In the genomic region with DNA sequence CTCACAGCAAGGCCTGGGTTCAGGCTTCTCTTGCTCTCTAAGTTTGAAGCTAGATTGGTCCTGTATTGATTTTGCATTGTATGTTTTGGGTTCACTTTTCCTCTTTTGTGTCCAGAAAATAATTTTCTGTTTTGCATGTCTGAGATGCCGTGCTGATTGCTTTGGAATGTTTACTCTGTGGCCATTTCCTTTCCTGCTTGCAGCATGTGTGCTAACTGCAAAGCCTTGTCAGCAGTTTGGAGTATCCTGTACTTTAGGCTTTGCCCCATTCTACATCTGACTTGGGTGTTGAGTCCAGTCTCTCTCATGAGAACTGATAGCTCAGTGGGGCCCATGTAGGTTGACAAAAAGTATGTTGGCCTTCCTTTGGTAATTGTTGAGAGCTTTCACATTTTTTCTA, we compare ENCODE assay signal across 20 mouse cellular contexts. TPM values are rescaled to one million over a fixed set of nuclear protein-coding genes. Genes with fewer than 3 reads are reported as not detected.
DNase-seq lines count a peak whose midpoint lies in the region; ATAC-seq and TF ChIP-seq lines count a peak whose summit lies in the region.
"Had no signal": no experiment of that assay in that cellular context is flagged by ENCODE, and none has a peak within 500 bp of the region (broad histone marks: within the 10 kb centered on the region; RNA-seq: fewer than 3 reads in every experiment).

No protein-coding gene starts in this region.

- TF ChIP-seq CTCF in heart, postnatal 0 days (IDR thresholded peaks at IDR 0.05; ENCODE audit: low read depth) = no peak
- no peak for TF ChIP-seq CTCF in lung, postnatal 0 days (IDR thresholded peaks at IDR 0.05)
- no peak for TF ChIP-seq CTCF in lung, adult 2 months (IDR thresholded peaks at IDR 0.05; ENCODE audit: insufficient read depth, low read length)
- TF ChIP-seq CTCF in stomach, postnatal 0 days (IDR thresholded peaks at IDR 0.05; ENCODE audit: low read depth) = no peak

- H3K9me3 ChIP-seq in heart, postnatal 0 days (replicated peaks; ENCODE audit: control insufficient read depth, low read length) = no peaks in the 10 kb centered on the region
- H3K9me3 ChIP-seq in lung, postnatal 0 days (ENCODE audit: low read length) = no peaks in the 10 kb centered on the region
- H3K9me3 ChIP-seq in liver, embryonic 13.5 days (replicated peaks) = no peaks in the 10 kb centered on the region
- H3K9me3 ChIP-seq in stomach, postnatal 0 days (ENCODE audit: control insufficient read depth, low read length) = no peaks in the 10 kb centered on the region
- H3K9me3 ChIP-seq: embryonic facial prominence, embryonic 10.5 days; megakaryocyte, embryonic 14.5 days; midbrain, embryonic 15.5 days had no signal

- peaks cover 30% of the 10 kb centered on the region for H3K4me1 ChIP-seq in heart, postnatal 0 days (ENCODE audit: control insufficient read depth, insufficient read depth)
- H3K4me1 ChIP-seq in lung, postnatal 0 days (ENCODE audit: insufficient read depth, low read depth, low read length) = no peaks in the 10 kb centered on the region
- peaks cover 14% of the 10 kb centered on the region for H3K4me1 ChIP-seq in lung, adult 2 months (ENCODE audit: control insufficient read depth, insufficient read depth, low read length)
- peaks cover 76% of the 10 kb centered on the region for H3K4me1 ChIP-seq in liver, embryonic 13.5 days (replicated peaks)
- no peaks in the 10 kb centered on the region for H3K4me1 ChIP-seq in stomach, postnatal 0 days (replicated peaks; ENCODE audit: control insufficient read depth, insufficient read depth)

- H3K4me2 ChIP-seq in heart, postnatal 0 days (ENCODE audit: low read depth, low read length) = peak overlapping the region; percentile 5; the same call in 1 of the 2 replicates
- H3K4me2 ChIP-seq in lung, postnatal 0 days (replicated peaks; ENCODE audit: low read depth, low read length) = no peak overlapping the region
- H3K4me2 ChIP-seq in liver, embryonic 13.5 days = peak overlapping the region; percentile 37
- H3K4me2 ChIP-seq in stomach, postnatal 0 days (replicated peaks; ENCODE audit: low read depth) = no peak overlapping the region
- H3K4me2 ChIP-seq: midbrain, embryonic 15.5 days had no signal

- no peak overlapping the region for H3K9ac ChIP-seq in heart, postnatal 0 days (replicated peaks; ENCODE audit: low read depth, low read length)
- H3K9ac ChIP-seq in lung, postnatal 0 days (replicated peaks; ENCODE audit: low read depth) = no peak overlapping the region
- peak overlapping the region; percentile 57 for H3K9ac ChIP-seq in liver, embryonic 13.5 days
- no peak overlapping the region for H3K9ac ChIP-seq in stomach, postnatal 0 days (ENCODE audit: low read length)
- H3K9ac ChIP-seq: midbrain, embryonic 15.5 days had no signal

- no peak for TF ChIP-seq EP300 in heart, postnatal 0 days (IDR thresholded peaks at IDR 0.05; ENCODE audit: low read depth)
- no peak for TF ChIP-seq EP300 in lung, postnatal 0 days (IDR thresholded peaks at IDR 0.05)
- TF ChIP-seq EP300 in stomach, postnatal 0 days (optimal IDR thresholded peaks at IDR 0.05) = no peak

- H3K4me3 ChIP-seq in heart, postnatal 0 days (ENCODE audit: low read depth, low read length) = no peak overlapping the region
- H3K4me3 ChIP-seq in lung, postnatal 0 days (ENCODE audit: low read depth, low read length) = no peak overlapping the region
- no peak overlapping the region for H3K4me3 ChIP-seq in lung, adult 2 months (replicated peaks; ENCODE audit: extremely low read depth, low read depth, low read length)
- H3K4me3 ChIP-seq in liver, embryonic 13.5 days (replicated peaks) = peak overlapping the region; percentile 10
- H3K4me3 ChIP-seq in stomach, postnatal 0 days (ENCODE audit: low read depth, low read length) = no peak overlapping the region
- H3K4me3 ChIP-seq: embryonic facial prominence, embryonic 10.5 days; gastrocnemius, adult 2 months; megakaryocyte, embryonic 14.5 days; midbrain, embryonic 15.5 days had no signal

- WGBS in heart, postnatal 0 days = 17% methylated on average over 1 of the region's 1 CpGs
- WGBS in lung, postnatal 0 days = 9% methylated on average over 1 of the region's 1 CpGs
- 9% methylated on average over 1 of the region's 1 CpGs for WGBS in lung, adult 2 months
- 51% methylated on average over 1 of the region's 1 CpGs for WGBS in liver, embryonic 13.5 days (ENCODE audit: insufficient replicate concordance)
- WGBS in stomach, postnatal 0 days = 25% methylated on average over 1 of the region's 1 CpGs

- no peak for TF ChIP-seq POLR2A in lung, adult 2 months (IDR thresholded peaks at IDR 0.05; ENCODE audit: borderline replicate concordance, extremely low read depth, low read depth, low read length)

- peak overlapping the region; percentile 34; the same call in 1 of the 2 replicates for H3K27ac ChIP-seq in heart, postnatal 0 days (ENCODE audit: low read depth)
- no peak overlapping the region for H3K27ac ChIP-seq in lung, postnatal 0 days (ENCODE audit: low read length)
- H3K27ac ChIP-seq in liver, embryonic 13.5 days = peak overlapping the region; percentile 97
- H3K27ac ChIP-seq in stomach, postnatal 0 days (replicated peaks) = no peak overlapping the region
- H3K27ac ChIP-seq: embryonic facial prominence, embryonic 10.5 days; gastrocnemius, adult 2 months; midbrain, embryonic 15.5 days had no signal

- H3K36me3 ChIP-seq in heart, postnatal 0 days (replicated peaks; ENCODE audit: control insufficient read depth, insufficient read depth, low read length) = peaks cover 68% of the 10 kb centered on the region
- peaks cover 8% of the 10 kb centered on the region for H3K36me3 ChIP-seq in lung, postnatal 0 days (ENCODE audit: insufficient read depth, low read length)
- H3K36me3 ChIP-seq in liver, embryonic 13.5 days = peaks cover 77% of the 10 kb centered on the region
- H3K36me3 ChIP-seq in stomach, postnatal 0 days (ENCODE audit: control insufficient read depth, insufficient read depth, low read length) = peaks cover 6% of the 10 kb centered on the region; the same call in 1 of the 2 replicates

- no peak for ATAC-seq in heart, postnatal 0 days (ENCODE audit: insufficient read depth, low read depth)
- ATAC-seq in lung, postnatal 0 days = peak; percentile 50; the same call in 1 of the 2 replicates
- ATAC-seq in liver, embryonic 13.5 days (ENCODE audit: low read depth) = no peak
- 0 out of 2 replicates have a peak, but pooled peaks have one; percentile 51 for ATAC-seq in stomach, postnatal 0 days (ENCODE audit: low FRiP score, low TSS enrichment)
- ATAC-seq: forebrain, embryonic 16.5 days; inflammation-experienced regulatory T-cells, adult 6 months; midbrain, embryonic 15.5 days; Patski had no signal

- H3K27me3 ChIP-seq in heart, postnatal 0 days (ENCODE audit: control insufficient read depth, insufficient read depth, low read length) = no peaks in the 10 kb centered on the region
- H3K27me3 ChIP-seq in lung, postnatal 0 days (replicated peaks; ENCODE audit: insufficient read depth, low read length) = no peaks in the 10 kb centered on the region
- H3K27me3 ChIP-seq in liver, embryonic 13.5 days = no peaks in the 10 kb centered on the region
- no peaks in the 10 kb centered on the region for H3K27me3 ChIP-seq in stomach, postnatal 0 days (ENCODE audit: control insufficient read depth, insufficient read depth, low read length)
- H3K27me3 ChIP-seq: megakaryocyte, embryonic 14.5 days; midbrain, embryonic 15.5 days; Patski had no signal

- no peak for DNase-seq in heart, postnatal 0 days (ENCODE audit: low spot score)
- no peak for DNase-seq in heart, adult 9 months (ENCODE audit: low spot score in 2 of 2)
- no peak for DNase-seq in lung, postnatal 0 days (ENCODE audit: low spot score)
- DNase-seq in lung, adult 2 months = no peak
- DNase-seq in liver, embryonic 13.5 days = no peak
- DNase-seq in stomach, postnatal 0 days (ENCODE audit: low spot score) = no peak
- no peak for DNase-seq in frontal cortex, postnatal 25 days (ENCODE audit: low spot score in 2 of 2)
- DNase-seq: adrenal gland, postnatal 25 days; cerebellum, adult 18-20 months; gastrocnemius, adult 2 months; heart, adult 18-20 months; retina, postnatal 1 day; right cerebral cortex, postnatal 4 days; thymus, adult 18-20 months had no signal

RNA-seq across cellular contexts. Expression of a gene that starts 15.6 kb away (rescaled TPM):
- total RNA-seq in heart, postnatal 0 days (2014; rRNA removed; ENCODE audit: low replicate concordance) = 25.0 and 26.8 TPM in 2 replicates
- 13.5 and 14.2 TPM in 2 replicates for polyA plus RNA-seq in heart, postnatal 0 days (2015; fragmentation: Nextera tagmentation; extraction: Ambion mirVana)
- 3.9 and 5.7 TPM in 2 replicates for polyA plus RNA-seq in lung, postnatal 0 days (2015; fragmentation: Nextera tagmentation; extraction: Ambion mirVana)
- polyA plus RNA-seq in lung, adult 2 months (2012; rRNA removed) = 0.10 and 0.49 TPM in 2 replicates
- polyA plus RNA-seq in liver, embryonic 13.5 days (2015; fragmentation: Nextera tagmentation; extraction: Ambion mirVana) = 90.6 and 119 TPM in 2 replicates
- 17.6 and 23.7 TPM in 2 replicates for polyA plus RNA-seq in stomach, postnatal 0 days (2015; fragmentation: Nextera tagmentation; extraction: Ambion mirVana)

RNA-seq across cellular contexts. Expression of a gene that starts 15.8 kb away (rescaled TPM):
- total RNA-seq in heart, postnatal 0 days (2014; rRNA removed; ENCODE audit: low replicate concordance) = 0.88 and 12.2 TPM in 2 replicates
- polyA plus RNA-seq in heart, postnatal 0 days (2015; fragmentation: Nextera tagmentation; extraction: Ambion mirVana) = 6.1 and 7.0 TPM in 2 replicates
- 2.8 and 3.0 TPM in 2 replicates for polyA plus RNA-seq in lung, postnatal 0 days (2015; fragmentation: Nextera tagmentation; extraction: Ambion mirVana)
- polyA plus RNA-seq in lung, adult 2 months (2012; rRNA removed) = 0.81 and 1.3 TPM in 2 replicates
- polyA plus RNA-seq in liver, embryonic 13.5 days (2015; fragmentation: Nextera tagmentation; extraction: Ambion mirVana) = 42.8 and 50.4 TPM in 2 replicates
- 8.5 and 9.3 TPM in 2 replicates for polyA plus RNA-seq in stomach, postnatal 0 days (2015; fragmentation: Nextera tagmentation; extraction: Ambion mirVana)
- total RNA-seq: gastrocnemius, adult 2 months had no signal

RNA-seq across cellular contexts. Expression of a gene that starts 55.0 kb away (rescaled TPM):
- total RNA-seq in heart, postnatal 0 days (2014; rRNA removed; ENCODE audit: low replicate concordance) = 81.1 and 82.3 TPM in 2 replicates
- 51.1 and 53.3 TPM in 2 replicates for polyA plus RNA-seq in heart, postnatal 0 days (2015; fragmentation: Nextera tagmentation; extraction: Ambion mirVana)
- 113 and 129 TPM in 2 replicates for polyA plus RNA-seq in lung, postnatal 0 days (2015; fragmentation: Nextera tagmentation; extraction: Ambion mirVana)
- polyA plus RNA-seq in lung, adult 2 months (2012; rRNA removed) = 71.9 and 99.6 TPM in 2 replicates
- polyA plus RNA-seq in liver, embryonic 13.5 days (2015; fragmentation: Nextera tagmentation; extraction: Ambion mirVana) = 47.3 and 54.2 TPM in 2 replicates
- 127 and 134 TPM in 2 replicates for polyA plus RNA-seq in stomach, postnatal 0 days (2015; fragmentation: Nextera tagmentation; extraction: Ambion mirVana)

RNA-seq across cellular contexts. Expression of a gene that starts 55.1 kb away (rescaled TPM):
- total RNA-seq in heart, postnatal 0 days (2014; rRNA removed; ENCODE audit: low replicate concordance) = not detected in 2 replicates
- 0.03 and 0.18 TPM in 2 replicates for polyA plus RNA-seq in heart, postnatal 0 days (2015; fragmentation: Nextera tagmentation; extraction: Ambion mirVana)
- polyA plus RNA-seq in lung, postnatal 0 days (2015; fragmentation: Nextera tagmentation; extraction: Ambion mirVana) = 0.11 and 0.18 TPM in 2 replicates
- polyA plus RNA-seq in lung, adult 2 months (2012; rRNA removed) = 0.36 and 0.78 TPM in 2 replicates
- 0.35 and 0.38 TPM in 2 replicates for polyA plus RNA-seq in liver, embryonic 13.5 days (2015; fragmentation: Nextera tagmentation; extraction: Ambion mirVana)
- polyA plus RNA-seq in stomach, postnatal 0 days (2015; fragmentation: Nextera tagmentation; extraction: Ambion mirVana) = 0.16 and 0.35 TPM in 2 replicates

Comparison
In these comparisons a context has a peak if more than half of its experiments do, and no peak if none do; other contexts are left out.
1. ATAC-seq: peak in lung, postnatal 0 days (single experiment) and stomach, postnatal 0 days (single experiment); none in heart, postnatal 0 days (single experiment) and liver, embryonic 13.5 days (single experiment).
2. H3K27ac ChIP-seq: peak in heart, postnatal 0 days (single experiment) and liver, embryonic 13.5 days (single experiment); none in lung, postnatal 0 days (single experiment) and stomach, postnatal 0 days (single experiment).
3. H3K4me2 ChIP-seq: peak in heart, postnatal 0 days (single experiment) and liver, embryonic 13.5 days (single experiment); none in lung, postnatal 0 days (single experiment) and stomach, postnatal 0 days (single experiment).